Mouse (Mus musculus) T-helper 2 cell (primary cell): ENCODE results near the gene Armc5.

ENCODE experiments used
- in situ Hi-C: fragments of 300-600 bp; cut with MboI, MseI; formaldehyde crosslinking; loops from one replicate; pipeline ENCODE4 v1.15.1; 2025; ENCODE audit warnings: high pct_unique_total_duplicates

Armc5 gene

DNA sequence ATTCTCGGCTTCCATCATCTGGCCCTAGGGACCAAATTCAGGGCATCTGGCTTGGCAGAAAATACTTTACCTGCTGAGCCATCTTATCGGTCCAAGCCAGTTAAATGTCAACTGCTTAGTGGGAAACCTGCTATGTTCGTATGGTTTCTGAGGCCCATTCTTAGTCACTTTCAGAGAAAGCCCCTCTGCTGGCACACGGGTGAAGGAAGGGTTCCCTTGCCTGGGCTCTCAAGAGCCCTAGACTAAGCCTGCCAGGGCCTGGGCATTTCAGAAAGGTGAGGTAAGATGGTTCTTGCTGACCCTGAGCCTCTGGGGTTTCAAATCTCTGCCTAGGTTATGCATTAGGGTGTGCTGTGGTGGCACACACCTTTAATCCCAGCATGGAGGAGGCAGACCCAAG is 8.4 kb downstream of the Armc5 start:
- in situ Hi-C loops: loop anchor here (10.0 kb wide), 1 partner anchor 379 kb away; no protein-coding TSS in a partner anchor

- in situ Hi-C loops: loop anchor here (10.0 kb wide), 1 partner anchor 378 kb away; no protein-coding TSS in a partner anchor
These were observed 9.6 kb downstream of the Armc5 start, which contains the start of gene Tgfb1i1 for GRCm38 (mm10) chr7:128246496-128247391. Gene Tgfb1i1, plus strand, starts transcription at chr7:128246812.

- in situ Hi-C loops: loop anchor here (10.0 kb wide), 1 partner anchor 377 kb away; no protein-coding TSS in a partner anchor
These were observed 10.3 kb downstream of the Armc5 start for GRCm38 (mm10) chr7:128247443-128247842.

DNA sequence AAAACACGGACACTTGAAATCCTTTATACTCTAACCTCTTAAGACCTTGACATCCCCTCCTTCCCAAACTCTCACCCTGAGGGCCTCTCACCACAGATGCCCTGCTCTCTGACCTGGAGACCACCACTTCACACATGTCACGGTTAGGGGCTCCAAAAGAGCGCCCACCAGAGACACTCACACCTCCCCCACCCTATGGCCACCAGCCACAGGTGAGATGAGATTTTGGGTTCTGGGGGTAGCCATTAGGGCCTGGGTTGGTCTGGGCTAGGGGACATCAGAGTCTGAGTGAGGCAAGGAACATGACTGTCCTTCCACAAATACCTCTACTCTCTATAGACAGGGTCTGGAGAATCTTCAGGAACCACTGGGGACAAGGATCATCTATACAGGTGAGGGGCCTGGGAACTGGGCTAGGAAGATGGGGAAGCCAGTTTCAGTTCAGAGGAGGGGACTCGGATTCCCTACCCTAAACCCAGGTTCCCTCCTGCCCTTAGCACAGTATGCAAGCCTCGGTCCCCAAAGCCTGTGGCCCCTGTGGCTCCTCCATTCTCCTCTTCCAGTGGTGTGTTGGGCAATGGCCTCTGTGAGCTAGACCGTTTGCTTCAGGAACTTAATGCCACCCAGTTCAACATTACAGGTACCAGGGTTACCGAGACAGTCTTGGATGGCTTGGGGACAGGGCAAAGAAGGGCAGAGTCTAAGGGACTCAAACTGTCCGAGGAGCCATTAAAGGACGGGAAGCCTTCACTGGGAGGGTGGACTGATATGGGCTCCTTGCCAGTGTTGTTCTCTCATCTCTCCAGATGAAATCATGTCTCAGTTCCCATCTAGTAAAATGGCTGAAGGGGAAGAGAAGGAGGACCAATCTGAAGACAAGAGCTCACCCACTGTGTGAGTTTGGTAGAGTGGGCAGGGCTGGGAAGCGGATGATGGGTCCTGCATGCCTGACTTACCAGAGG is 11.2 kb downstream of the Armc5 start:
- in situ Hi-C loops: loop anchor here (10.0 kb wide), 1 partner anchor 376 kb away; no protein-coding TSS in a partner anchor

GRCm38 (mm10) chr7:128249998-128250397 is 12.9 kb downstream of the Armc5 start:
- in situ Hi-C loops: loop anchor here (10.0 kb wide), 1 partner anchor 375 kb away; no protein-coding TSS in a partner anchor

DNA sequence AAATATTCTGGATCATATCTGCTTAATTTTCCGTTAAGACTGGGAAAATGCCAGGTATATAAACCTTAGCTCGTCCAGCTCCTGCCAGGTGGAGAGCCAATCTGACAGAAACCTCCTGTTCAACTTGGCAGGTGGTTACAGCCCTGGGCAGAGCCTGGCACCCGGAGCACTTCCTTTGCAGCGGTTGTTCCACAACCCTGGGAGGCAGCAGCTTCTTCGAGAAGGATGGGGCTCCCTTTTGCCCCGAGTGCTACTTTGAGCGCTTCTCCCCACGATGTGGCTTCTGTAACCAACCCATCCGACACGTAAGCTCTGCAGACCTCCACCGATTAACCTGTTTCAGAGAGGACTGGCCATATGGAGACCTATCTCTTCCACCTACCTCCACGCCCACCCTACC is 14.8 kb downstream of the Armc5 start:
- in situ Hi-C loops: no loop called here

- in situ Hi-C loops: no loop called here
These were observed 15.5 kb downstream of the Armc5 start for GRCm38 (mm10) chr7:128252609-128253008.

DNA sequence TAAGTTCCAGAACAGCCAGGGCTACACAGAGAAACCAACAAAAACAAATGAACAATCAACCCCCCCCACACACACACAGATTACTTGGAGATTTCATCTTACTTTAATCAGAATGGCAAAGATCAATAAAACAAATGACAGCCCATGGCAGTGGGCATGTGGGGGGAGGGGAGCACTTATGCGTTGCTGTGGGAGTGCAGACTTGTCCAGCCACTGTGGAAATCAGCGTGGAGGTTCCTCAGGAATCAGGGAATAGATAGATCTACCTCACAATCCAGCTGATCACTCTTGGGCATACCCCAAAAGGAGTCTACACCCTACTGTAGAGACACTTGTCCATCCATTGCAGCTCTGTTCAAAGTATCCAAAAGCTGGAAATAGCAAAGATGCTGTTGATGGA is 17.8 kb downstream of the Armc5 start:
- in situ Hi-C loops: no loop called here

DNA sequence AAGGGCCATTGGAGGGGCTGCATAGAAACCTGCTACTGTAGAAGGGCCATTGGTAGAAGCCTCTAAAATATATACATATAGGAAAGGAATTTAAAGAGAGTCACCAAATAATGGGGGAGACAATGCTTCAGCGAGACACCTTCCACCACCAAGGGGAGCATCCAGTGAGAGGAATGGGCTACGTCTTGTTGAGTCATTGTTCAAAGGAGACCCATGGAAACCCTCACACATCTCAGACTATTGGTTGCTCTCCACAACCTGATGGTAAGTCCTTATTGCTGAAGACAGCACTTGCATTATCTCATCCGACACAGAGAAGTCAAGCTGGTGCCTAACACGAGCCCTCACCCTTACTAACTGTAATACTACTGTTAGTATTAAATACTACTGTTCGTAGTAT is 18.6 kb downstream of the Armc5 start:
- in situ Hi-C loops: no loop called here

GRCm38 (mm10) chr7:128256783-128257334 is 19.7 kb downstream of the Armc5 start:
- in situ Hi-C loops: no loop called here

DNA sequence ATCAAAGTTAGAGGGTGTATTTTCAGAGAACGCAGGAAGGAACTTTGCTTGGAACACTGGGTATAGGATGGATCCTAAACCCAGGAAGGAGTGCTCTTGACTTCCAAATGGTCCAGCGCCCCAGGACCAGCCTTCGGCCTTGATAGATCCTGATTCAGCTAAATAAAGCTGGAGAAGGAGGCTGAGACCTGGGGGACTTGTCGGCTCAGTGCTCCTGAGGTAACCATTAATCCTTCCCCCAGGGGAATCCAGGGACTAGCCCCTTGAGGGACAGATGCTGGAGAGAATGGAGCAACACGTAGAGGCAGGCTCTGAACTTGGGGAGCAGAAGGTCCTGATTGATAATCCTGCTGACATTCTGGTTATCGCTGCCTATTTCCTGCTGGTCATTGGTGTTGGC is 28.3 kb downstream of the Armc5 start, which contains the start of gene Slc5a2:
Gene Slc5a2, plus strand, starts transcription at position 247 of the 400 bp plus-strand sequence.
- in situ Hi-C loops: no loop called here

- in situ Hi-C loops: no loop called here
These were observed 28.9 kb downstream of the Armc5 start for GRCm38 (mm10) chr7:128266056-128266455.

GRCm38 (mm10) chr7:128267391-128267790 is 30.2 kb downstream of the Armc5 start:
- in situ Hi-C loops: no loop called here

- in situ Hi-C loops: no loop called here
These were observed 30.7 kb downstream of the Armc5 start for GRCm38 (mm10) chr7:128267813-128268212.

DNA sequence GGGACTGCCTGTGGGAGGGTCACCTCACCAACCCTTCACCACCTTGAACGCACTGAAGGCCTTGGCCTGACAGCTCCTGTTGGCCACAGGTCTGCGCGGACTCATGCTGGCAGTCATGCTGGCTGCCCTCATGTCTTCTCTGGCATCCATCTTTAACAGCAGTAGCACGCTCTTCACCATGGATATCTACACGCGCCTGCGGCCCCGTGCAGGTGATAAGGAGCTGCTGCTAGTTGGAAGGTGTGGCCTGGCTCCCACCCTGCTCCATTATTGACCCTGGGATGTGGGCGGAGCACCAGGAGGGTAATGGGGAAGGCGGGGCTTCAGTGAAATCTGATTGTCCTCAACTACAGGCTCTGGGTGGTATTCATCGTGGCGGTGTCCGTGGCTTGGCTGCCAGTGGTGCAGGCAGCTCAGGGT is 33.3 kb downstream of the Armc5 start:
- in situ Hi-C loops: loop anchor here (5.0 kb wide), 1 partner anchor 57 kb away; no protein-coding TSS in a partner anchor

DNA sequence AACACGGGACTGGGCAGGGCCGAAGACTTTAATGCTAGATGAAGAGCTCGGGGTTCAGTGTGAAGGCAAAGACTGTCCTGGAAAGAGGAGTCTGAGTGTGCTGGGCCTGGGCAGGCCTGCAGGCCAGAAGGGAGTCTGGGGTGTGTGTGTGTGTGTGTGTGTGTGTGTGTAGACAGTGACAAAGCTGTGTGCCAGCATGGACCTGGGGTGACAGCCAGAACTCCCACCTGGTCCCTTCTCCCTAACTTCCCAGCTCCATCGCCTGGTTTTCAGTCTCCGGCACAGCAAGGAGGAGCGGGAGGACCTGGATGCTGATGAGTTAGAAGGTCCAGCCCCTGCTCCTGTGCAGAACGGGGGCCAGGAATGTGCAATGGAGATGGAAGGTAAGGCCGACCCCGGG is 34.4 kb downstream of the Armc5 start:
- in situ Hi-C loops: loop anchor here (5.0 kb wide), 1 partner anchor 56 kb away; no protein-coding TSS in a partner anchor

- in situ Hi-C loops: no loop called here
These were observed 38.9 kb downstream of the Armc5 start for GRCm38 (mm10) chr7:128276051-128276450.

- in situ Hi-C loops: no loop called here
These were observed 42.6 kb downstream of the Armc5 start for GRCm38 (mm10) chr7:128279750-128280149.

- in situ Hi-C loops: no loop called here
These were observed 44.6 kb downstream of the Armc5 start for GRCm38 (mm10) chr7:128281765-128282164.

DNA sequence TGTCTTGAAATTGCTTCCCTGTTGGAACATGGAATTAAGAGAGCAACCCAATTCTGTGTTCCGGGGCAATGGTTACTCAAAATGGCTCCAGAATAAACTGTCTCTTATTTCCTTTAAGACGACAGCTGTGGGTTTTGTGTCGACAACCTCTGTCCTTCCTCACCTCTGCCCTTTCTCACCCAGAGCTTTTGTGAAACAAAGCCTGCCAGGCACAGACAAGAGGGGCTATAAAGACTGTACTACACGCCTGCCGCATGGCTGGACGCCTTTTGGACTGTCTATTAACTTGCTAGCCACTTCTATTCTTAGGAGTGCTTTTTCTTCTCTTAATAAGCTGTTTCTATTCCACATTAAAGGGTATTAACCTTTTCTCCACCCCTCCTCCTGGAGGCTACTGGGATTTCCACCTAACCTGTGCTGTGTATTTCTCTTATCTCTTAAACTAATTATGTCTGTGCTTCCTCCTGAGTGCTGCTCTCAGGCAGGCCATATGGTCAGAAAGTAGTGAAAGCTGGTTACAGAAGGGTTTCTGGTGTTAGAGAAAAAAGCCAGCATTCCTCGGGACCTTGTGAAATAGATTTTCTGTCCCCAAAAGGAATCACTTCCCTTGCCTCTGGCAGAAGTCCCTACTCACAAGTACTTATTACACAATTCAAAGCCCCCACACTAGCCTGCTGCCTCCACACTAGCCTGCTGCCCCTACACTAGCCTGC is 45.5 kb downstream of the Armc5 start:
- in situ Hi-C loops: no loop called here

DNA sequence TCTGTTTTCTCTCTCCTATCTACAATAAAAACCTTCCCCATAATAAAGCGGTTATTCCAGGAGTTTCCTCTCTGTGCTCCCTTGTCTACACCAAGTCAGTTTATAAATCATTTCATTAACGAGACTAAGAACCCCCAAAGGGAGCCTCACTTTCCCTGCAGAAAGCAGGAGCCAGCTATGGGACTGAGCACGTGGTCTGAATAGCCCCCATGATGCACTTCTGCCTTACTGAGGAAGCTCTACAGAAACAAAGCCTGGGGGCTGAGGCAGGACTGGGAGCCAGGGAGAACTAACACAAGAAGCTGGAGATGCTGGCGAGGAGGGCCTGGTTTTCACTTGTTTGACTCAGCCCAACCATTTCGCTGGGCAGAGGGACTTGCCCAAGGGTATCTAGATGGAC is 46.9 kb downstream of the Armc5 start:
- in situ Hi-C loops: no loop called here
